Mouse (Mus musculus) midbrain, embryonic 12.5 days (tissue): ENCODE measurements at regions not wholly inside any gene's neighbourhood (a gene's known extent, or its start where the extent isn't known, plus 50 kb on each side); places are given as distances from the start of the nearest gene placed in this dataset.

Experiments used
- ATAC-seq: fragments of 200-750 bp; cut with Nextera tagmentation; 2 replicates; pipeline ENCODE4 v1.8.0; 2017; ENCODE audit warnings: low read depth, moderate TSS enrichment, moderate library complexity; ENCODE audit not compliant: low FRiP score
- H3K27ac ChIP-seq: fragments of 300-500 bp; sonication (generic); replicated peaks from 2 replicates; pipeline ENCODE4 v1.5.1; 2016; ENCODE audit warnings: mild to moderate bottlenecking
- H3K27me3 ChIP-seq: fragments of 300-500 bp; sonication (generic); 2 replicates; pipeline ENCODE4 v1.6.1; 2016; ENCODE audit warnings: mild to moderate bottlenecking
- H3K36me3 ChIP-seq: fragments of 300-500 bp; sonication (generic); 2 replicates; pipeline ENCODE4 v1.6.1; 2016
- H3K4me1 ChIP-seq: fragments of 300-500 bp; sonication (generic); 2 replicates; pipeline ENCODE4 v1.6.1; 2016
- H3K4me2 ChIP-seq: fragments of 300-500 bp; sonication (generic); replicated peaks from 2 replicates; pipeline ENCODE4 v1.6.1; 2016; ENCODE audit warnings: mild to moderate bottlenecking, moderate library complexity
- H3K4me3 ChIP-seq: fragments of 300-500 bp; sonication (generic); 2 replicates; pipeline ENCODE4 v1.5.1; 2016; ENCODE audit warnings: mild to moderate bottlenecking
- H3K9ac ChIP-seq: fragments of 300-500 bp; sonication (generic); replicated peaks from 2 replicates; pipeline ENCODE4 v1.6.1; 2016; ENCODE audit warnings: mild to moderate bottlenecking, moderate library complexity
- H3K9me3 ChIP-seq: fragments of 300-500 bp; sonication (generic); 2 replicates; pipeline ENCODE4 v1.6.1; 2016; ENCODE audit warnings: mild to moderate bottlenecking
- WGBS: fragments of 180-500 bp; shearing (Covaris S2); methylation state at CpG from one replicate; pipeline ENCODE4 v1.1.7; 2016; 5-methylcytosine and 5-hydroxymethylcytosine counted together

DNA sequence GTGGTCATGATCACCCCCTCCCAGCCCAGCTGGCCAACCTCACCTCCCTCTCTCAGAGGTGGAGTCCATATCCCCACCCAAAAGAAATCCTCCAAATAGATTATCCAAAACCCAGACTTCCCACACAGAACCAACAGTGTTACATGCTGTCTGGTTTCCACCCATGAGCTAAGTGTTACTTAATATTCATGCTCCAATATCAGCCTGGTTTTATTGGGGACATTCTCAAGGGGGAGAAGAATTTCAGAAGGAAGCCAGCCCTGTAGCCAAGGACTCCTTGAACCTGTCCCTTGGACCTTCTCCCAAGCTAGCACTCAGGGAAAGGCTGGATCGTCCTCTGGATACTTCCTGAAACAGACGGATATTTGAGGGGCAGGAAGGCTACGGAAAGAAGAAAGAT, 268.6 kb downstream of the Tle3 start:
- Histone ChIP-seq H3K4me2 (no peak overlapping the region), H3K36me3 (no peaks in the 10 kb centered on the region), H3K9ac (no peak overlapping the region), H3K27me3 (peaks cover 10% of the 10 kb centered on the region; the same call in 1 of the 2 replicates), H3K27ac (no peak overlapping the region), H3K4me3 (no peak overlapping the region), H3K9me3 (no peaks in the 10 kb centered on the region), H3K4me1 (peaks cover 5% of the 10 kb centered on the region)
- ATAC-seq: no peak
- WGBS: 92% methylated on average over 3 of the region's 3 CpGs

DNA sequence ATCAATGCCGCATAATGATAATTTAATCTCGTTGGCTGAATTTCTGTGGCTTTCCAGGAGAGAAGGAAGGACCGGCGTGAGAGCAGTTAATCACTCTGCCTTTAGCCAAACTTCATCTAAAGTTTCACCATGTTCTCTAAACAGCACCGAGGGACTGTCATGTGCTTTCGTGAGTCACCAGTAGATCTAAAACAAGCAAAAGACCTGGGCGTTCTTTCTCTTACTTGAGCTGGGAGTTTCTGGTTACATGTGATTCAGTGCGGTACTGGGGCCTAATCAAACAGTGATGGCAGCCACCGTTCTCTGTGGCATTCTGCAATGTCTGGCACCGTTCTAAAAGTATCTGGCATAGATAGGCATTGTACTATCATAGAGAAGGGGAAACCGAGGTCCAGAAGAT, 266.7 kb downstream of the Tle3 start:
- no peaks in the 10 kb centered on the region for H3K36me3 ChIP-seq
- ATAC-seq: no peak
- H3K4me3 ChIP-seq: no peak overlapping the region
- WGBS: 93% methylated on average over 11 of the region's 11 CpGs
- H3K4me1 ChIP-seq: peaks cover 2% of the 10 kb centered on the region; the same call in 1 of the 2 replicates
- H3K4me2 ChIP-seq: no peak overlapping the region
- H3K27me3 ChIP-seq: peaks cover 10% of the 10 kb centered on the region; the same call in 1 of the 2 replicates
- H3K9me3 ChIP-seq: no peaks in the 10 kb centered on the region
- H3K9ac ChIP-seq: no peak overlapping the region
- no peak overlapping the region for H3K27ac ChIP-seq

DNA sequence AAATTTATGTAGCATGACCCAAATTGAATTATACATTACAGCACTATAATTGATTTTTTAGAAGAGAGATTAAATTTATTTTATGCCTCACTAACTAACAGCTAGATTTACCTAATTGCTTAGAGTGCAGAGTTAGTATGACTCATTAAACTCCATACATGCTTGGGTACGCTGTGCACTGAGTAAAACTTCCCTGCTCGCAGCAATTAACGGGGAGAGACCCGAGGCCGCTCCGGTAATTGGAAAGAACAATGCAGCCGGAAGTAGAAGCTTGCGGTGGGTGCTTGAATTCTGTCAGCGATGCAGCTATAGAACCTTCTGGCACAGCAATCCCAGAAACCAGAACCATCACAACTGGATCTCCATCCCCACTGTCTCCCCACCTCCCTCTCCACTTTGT, 261.8 kb downstream of the Tle3 start:
- WGBS: 79% methylated on average over 9 of the region's 9 CpGs
- ATAC-seq: no peak
- Histone ChIP-seq H3K36me3 (no peaks in the 10 kb centered on the region), H3K4me2 (no peak overlapping the region), H3K9ac (no peak overlapping the region), H3K4me3 (no peak overlapping the region), H3K4me1 (peaks cover 2% of the 10 kb centered on the region; the same call in 1 of the 2 replicates), H3K9me3 (no peaks in the 10 kb centered on the region), H3K27me3 (peaks cover 6% of the 10 kb centered on the region; the same call in 1 of the 2 replicates), H3K27ac (no peak overlapping the region)

DNA sequence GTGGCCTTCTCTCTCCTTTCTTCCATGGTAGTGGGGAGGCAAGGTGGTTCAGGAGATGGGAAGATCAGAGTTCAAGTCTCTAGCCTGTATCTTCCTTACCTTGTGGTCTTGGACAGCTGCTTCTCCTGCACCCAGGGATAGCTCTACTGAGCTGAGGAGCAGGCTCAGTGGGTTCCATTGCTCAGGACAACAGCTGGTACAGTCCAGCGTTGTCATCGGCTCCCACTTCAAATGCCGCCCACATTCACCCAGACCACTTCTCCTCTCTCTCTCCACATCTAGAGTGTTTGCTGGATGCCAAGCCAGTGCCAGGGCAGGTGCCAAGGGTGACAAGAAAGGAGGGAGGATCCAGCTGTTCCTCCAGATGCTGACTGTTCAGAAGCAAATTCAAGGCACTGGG, 260.4 kb downstream of the Tle3 start:
- no peak for ATAC-seq
- Histone ChIP-seq H3K4me1 (peaks cover 2% of the 10 kb centered on the region; the same call in 1 of the 2 replicates), H3K4me2 (no peak overlapping the region)

DNA sequence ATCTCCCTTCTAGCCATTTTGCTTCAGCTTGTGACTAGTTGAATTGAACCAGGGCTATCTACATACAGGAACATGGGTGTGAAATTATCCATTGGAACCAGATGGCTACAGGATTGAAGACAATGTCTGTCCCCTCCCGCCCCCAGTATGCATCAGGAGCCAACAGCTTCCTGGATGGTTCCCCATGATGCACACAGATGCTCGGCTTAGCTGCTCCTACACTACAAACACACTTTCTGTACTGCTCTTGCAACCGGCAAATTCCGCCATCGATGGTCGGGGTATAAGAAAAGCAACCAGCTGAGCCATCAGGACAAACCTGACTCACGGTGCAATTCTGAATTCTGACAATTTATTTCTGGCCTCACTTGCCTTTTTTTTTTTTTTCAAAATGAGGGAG, 258.9 kb downstream of the Tle3 start:
- H3K4me2 ChIP-seq: no peak overlapping the region
- 85% methylated on average over 7 of the region's 7 CpGs for WGBS
- no peak for ATAC-seq

More for the DNA sequence above, 260.4 kb downstream of the Tle3 start:
- no peak overlapping the region for H3K9ac ChIP-seq
- no peak overlapping the region for H3K27ac ChIP-seq
- peaks cover 2% of the 10 kb centered on the region; the same call in 1 of the 2 replicates for H3K27me3 ChIP-seq
- H3K36me3 ChIP-seq: no peaks in the 10 kb centered on the region
- 92% methylated on average over 3 of the region's 3 CpGs for whole genome bisulfite sequencing
- H3K9me3 ChIP-seq: no peaks in the 10 kb centered on the region
- no peak overlapping the region for H3K4me3 ChIP-seq

DNA sequence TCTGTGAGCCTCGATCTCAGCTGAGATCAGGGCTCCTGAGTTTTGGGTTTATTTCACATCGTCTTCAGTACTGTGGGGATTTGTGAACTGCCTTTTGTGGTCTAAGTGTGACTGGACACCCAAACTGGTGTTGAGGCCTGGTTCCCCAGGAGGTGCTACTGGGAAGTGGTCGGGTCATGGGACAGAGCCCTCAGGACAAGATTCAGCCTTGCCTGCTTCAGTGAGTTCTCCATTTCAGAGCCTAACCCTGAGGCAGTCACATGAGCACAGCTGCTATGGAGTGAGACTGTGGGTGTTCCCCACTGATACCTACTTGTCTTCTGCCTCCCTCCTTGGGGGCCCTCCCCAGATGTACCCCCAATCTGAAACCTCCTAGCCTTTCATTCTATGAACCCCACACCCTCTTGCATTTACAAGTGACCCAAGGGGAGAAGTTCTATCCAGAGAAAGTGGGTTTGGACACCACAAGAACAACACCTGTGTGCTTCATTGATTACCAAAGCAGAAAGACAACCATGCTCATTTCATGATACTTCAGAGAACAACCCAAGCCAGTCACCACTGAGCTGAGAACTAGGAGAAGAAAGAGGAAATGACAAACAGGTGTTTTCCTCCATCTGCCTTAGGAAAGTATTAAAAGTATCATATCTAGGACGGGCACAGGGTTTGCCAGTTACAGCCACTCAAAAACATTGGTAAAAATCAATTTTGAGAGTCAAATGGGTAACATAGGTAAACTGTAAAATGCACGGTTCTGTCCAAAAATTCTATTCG, 255.8 kb downstream of the Tle3 start:
- Histone ChIP-seq H3K4me1 (peaks cover 22% of the 10 kb centered on the region), H3K36me3 (no peaks in the 10 kb centered on the region), H3K27ac (no peak overlapping the region), H3K9me3 (no peaks in the 10 kb centered on the region), H3K4me3 (no peak overlapping the region), H3K4me2 (no peak overlapping the region), H3K27me3 (peaks cover 32% of the 10 kb centered on the region), H3K9ac (no peak overlapping the region)
- 85% methylated on average over 6 of the region's 6 CpGs for WGBS
- no peak for ATAC-seq

More for the DNA sequence above, 258.9 kb downstream of the Tle3 start:
- Histone ChIP-seq H3K27ac (no peak overlapping the region), H3K27me3 (peaks cover 12% of the 10 kb centered on the region), H3K4me1 (peaks cover 8% of the 10 kb centered on the region; the same call in 1 of the 2 replicates), H3K4me3 (no peak overlapping the region), H3K9ac (no peak overlapping the region), H3K36me3 (no peaks in the 10 kb centered on the region), H3K9me3 (no peaks in the 10 kb centered on the region)

DNA sequence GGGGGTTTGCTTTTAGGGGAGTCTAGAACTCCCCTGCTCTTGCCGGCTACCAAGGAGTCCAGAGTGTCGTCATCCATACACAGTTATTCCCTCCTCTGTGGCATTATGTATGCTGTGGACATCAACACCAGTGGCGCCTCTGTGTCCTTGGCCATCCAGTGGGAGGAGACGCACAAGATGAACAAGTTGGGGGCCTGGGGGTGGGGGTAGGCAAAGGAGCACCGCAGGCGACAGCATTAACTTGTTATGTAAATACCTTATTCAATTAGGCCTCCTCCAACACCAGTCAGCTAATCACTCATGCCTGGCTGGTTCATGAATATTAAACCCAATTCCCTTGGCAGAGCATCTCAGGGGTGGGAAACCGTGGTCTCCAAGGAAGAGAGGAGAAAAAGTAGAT, 250.8 kb downstream of the Tle3 start:
- Histone ChIP-seq H3K36me3 (no peaks in the 10 kb centered on the region), H3K4me3 (no peak overlapping the region), H3K4me1 (peaks cover 56% of the 10 kb centered on the region), H3K9ac (no peak overlapping the region), H3K4me2 (0 out of 2 replicates have a peak overlapping the region, but pooled peaks have one; percentile 3), H3K27ac (no peak overlapping the region), H3K9me3 (no peaks in the 10 kb centered on the region), H3K27me3 (peaks cover 46% of the 10 kb centered on the region)
- ATAC-seq: peak; percentile 68
- WGBS: 8% methylated on average over 7 of the region's 7 CpGs

DNA sequence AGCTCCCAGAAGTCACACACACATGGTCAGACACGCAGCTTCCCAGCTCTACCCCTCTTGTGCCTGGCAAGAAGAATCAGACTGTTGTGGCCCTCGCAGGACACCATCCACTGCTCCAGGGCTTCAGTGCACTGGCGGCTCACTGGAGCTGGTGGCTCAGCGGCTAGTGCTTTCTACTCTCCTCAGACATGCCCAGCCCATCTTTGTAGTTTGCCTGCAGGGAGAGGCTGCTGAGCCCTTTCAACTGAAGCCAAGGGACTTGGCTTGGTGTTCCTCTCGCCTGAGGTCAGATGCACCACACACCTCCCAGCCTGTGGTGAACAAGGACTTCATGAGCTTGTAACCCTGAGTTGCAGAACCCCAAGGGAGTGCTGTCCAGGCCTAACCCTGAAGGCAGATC, 249.8 kb downstream of the Tle3 start:
- no peak for ATAC-seq

DNA sequence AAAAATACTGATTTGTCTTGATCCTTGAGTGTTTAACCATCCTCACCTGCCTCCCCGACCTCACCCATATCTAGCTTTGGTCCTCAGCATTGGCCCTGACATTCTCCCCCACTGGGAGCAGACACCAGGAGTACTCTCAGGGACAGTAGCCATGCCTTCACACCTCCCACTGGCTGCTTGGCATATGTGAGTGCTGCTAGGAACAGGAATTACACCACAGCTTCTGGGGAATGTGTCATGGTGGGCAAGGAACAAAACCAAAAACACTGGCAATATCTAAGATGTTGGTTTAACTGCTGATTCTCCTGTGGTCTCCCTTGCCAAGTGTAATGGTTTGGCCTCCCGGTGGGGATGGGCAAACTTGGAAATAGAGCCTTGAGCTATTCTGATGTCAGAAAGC, 248.6 kb downstream of the Tle3 start:
- WGBS: 79% methylated on average over 2 of the region's 2 CpGs
- Histone ChIP-seq H3K4me3 (no peak overlapping the region), H3K27me3 (peaks cover 31% of the 10 kb centered on the region), H3K4me2 (no peak overlapping the region), H3K9ac (no peak overlapping the region), H3K27ac (no peak overlapping the region), H3K36me3 (no peaks in the 10 kb centered on the region), H3K9me3 (no peaks in the 10 kb centered on the region), H3K4me1 (peaks cover 51% of the 10 kb centered on the region)
- no peak for ATAC-seq

More for the DNA sequence above, 249.8 kb downstream of the Tle3 start:
- Histone ChIP-seq H3K4me3 (no peak overlapping the region), H3K4me2 (no peak overlapping the region), H3K9me3 (no peaks in the 10 kb centered on the region), H3K27ac (no peak overlapping the region), H3K9ac (no peak overlapping the region), H3K36me3 (no peaks in the 10 kb centered on the region), H3K27me3 (peaks cover 39% of the 10 kb centered on the region), H3K4me1 (peaks cover 56% of the 10 kb centered on the region)
- WGBS: 86% methylated on average over 5 of the region's 5 CpGs

DNA sequence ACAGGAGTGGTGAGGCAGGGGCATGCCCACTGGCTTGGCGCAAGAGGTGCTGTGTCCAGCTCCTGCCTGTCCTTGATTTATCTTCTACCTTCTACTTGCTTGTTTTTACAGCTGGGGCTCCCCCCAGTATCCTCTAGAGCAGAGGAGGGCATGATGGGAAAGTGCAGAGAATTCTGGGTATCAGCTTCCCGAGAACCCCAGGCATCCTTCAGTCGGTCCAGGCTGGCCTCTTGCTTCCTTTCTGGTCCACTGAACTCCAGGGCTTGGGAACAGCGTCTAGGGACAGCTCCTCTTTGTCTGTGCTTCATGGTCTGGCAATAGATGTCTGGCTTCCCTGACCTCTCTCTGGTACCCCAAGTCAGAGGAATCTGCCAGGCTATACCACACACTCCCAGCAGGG, 247.9 kb downstream of the Tle3 start:
- H3K9ac ChIP-seq: no peak overlapping the region
- 26% methylated on average over 4 of the region's 4 CpGs for WGBS
- H3K27ac ChIP-seq: no peak overlapping the region
- peaks cover 51% of the 10 kb centered on the region for H3K4me1 ChIP-seq
- H3K27me3 ChIP-seq: peaks cover 26% of the 10 kb centered on the region
- no peak overlapping the region for H3K4me3 ChIP-seq
- no peak overlapping the region for H3K4me2 ChIP-seq
- ATAC-seq: no peak
- no peaks in the 10 kb centered on the region for H3K9me3 ChIP-seq
- H3K36me3 ChIP-seq: no peaks in the 10 kb centered on the region

DNA sequence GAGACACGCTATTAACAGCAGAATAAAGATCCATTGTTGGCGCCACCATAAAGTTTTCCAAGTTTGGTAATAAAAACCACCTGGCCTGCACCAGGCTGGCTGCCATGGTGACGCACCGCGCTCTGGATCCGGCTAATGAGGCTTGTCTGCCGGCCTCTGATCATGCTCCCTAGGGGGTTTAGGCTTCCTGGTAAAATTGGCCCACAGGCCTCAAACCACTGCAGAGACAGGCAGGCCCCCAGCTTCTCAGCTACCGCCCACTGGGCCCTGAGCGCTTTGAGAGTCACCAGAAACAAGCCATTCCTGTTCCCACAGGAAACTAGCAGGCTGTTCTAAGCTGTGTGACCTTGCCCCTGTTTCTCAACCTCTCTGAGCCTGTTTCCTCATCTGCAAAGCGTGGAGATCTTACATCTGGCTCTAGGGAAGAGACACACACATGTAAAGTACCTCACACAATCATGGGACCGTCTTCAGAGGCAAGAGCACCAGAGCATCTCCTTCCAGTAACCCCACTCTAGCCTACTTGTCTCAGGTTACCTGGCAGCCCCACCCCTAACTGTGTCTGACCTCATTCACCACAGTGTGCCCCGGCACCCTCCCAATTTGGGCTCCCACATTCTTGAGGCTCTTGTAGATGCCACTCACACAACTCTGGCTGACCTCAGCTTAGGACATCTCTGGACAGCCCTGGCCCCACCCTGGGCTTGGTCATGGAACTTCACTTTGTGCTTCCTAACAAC, 246.5 kb downstream of the Tle3 start:
- H3K27me3 ChIP-seq: peaks cover 15% of the 10 kb centered on the region
- H3K4me2 ChIP-seq: no peak overlapping the region
- 37% methylated on average over 12 of the region's 12 CpGs for WGBS
- peaks cover 42% of the 10 kb centered on the region for H3K4me1 ChIP-seq
- H3K9ac ChIP-seq: no peak overlapping the region
- H3K36me3 ChIP-seq: no peaks in the 10 kb centered on the region
- ATAC-seq: peak; percentile 55; the same call in 1 of the 2 replicates
- H3K4me3 ChIP-seq: no peak overlapping the region
- no peaks in the 10 kb centered on the region for H3K9me3 ChIP-seq
- H3K27ac ChIP-seq: 0 out of 2 replicates have a peak overlapping the region, but pooled peaks have one; percentile 0

DNA sequence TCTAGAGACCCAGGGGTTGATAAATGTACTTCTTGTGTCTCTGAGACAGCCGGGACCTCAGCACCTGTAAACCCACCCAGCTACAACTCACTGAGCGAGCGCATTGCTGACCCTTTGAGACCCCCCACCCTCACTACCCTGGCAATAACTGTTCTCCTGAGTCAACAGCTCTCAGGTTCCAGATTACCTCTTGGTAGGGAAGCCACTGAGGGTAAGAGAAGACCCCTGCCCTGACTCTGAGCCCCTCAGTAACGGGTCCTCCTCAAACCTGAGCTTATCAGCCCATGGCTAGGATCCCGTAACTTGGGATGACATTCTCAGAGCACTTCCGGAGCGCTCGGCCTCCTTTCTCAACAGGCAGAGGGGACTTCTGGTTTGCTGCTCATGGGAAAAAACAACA, 245.8 kb downstream of the Tle3 start:
- 74% methylated on average over 8 of the region's 8 CpGs for WGBS
- no peak overlapping the region for H3K9ac ChIP-seq
- H3K27ac ChIP-seq: no peak overlapping the region
- no peak overlapping the region for H3K4me3 ChIP-seq
- H3K27me3 ChIP-seq: peaks cover 17% of the 10 kb centered on the region
- no peaks in the 10 kb centered on the region for H3K9me3 ChIP-seq
- no peak for ATAC-seq
- peaks cover 35% of the 10 kb centered on the region for H3K4me1 ChIP-seq
- H3K36me3 ChIP-seq: no peaks in the 10 kb centered on the region
- H3K4me2 ChIP-seq: no peak overlapping the region
